Mouse (Mus musculus) kidney, adult 8-10 months (tissue): ENCODE measurements around the gene Slc27a1.

ENCODE experiments used
- DNase-seq, 2 experiments: peaks; one replicate each; pipeline ENCODE4 v3.0.0; 2022

The Slc27a1 gene

DNA sequence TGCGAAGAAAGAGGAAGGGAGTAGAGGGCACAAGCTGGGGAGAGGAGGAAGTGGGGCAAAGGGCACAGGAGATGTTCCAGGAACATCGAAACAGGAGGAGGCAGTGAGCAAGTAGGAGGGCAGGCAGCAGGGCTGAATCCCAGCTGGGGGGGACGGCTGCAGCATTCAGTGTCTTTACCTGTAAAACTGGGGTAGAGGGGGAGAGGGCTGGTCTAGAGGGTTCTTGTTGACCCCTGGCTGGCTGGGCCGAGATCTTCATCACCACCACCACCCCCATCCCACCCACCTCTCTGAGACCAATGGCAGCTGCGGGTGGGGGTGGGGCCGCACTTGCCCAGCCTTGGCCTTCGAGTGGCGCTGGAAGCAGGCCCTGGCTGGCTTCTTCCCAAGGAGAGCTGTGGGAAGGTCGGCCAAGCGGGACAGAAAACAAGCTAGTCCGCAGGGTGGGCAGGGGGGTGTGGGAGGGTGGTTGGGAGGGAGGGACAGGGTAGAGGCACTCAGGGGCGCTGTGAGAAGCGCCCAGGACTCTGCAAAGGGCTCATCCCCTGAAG is at the start of gene Slc27a1:
Gene Slc27a1 (plus strand): TSS at position 496 of the 551 bp plus-strand sequence.
- DNase-seq = peak; percentile 87 to 92

- peak; percentile 47 to 76 for DNase-seq
Observed at GRCm38 (mm10) chr8:71519037-71519825, 49.5 kb upstream of the Slc27a1 start.

DNA sequence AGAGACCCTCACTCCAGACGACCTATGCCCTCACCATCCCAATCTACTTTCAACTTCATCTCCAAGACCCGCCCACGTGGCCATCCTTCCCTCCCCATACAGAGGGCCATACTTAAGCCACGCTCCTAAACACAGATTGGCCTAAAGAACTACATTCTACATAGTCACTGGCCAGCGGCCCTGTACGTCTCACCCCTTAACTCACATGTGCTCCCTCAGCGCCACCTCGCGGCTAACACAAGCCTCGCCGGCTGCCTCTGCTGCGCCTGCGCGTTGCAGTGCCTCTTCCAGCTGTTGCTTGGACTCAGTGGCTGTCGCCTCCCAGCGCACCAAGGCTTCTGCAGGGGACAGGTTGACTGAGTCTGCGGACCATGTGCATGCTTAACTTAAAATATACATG is 47.0 kb upstream of the Slc27a1 start:
- peak; percentile 91 to 95 for DNase-seq

DNA sequence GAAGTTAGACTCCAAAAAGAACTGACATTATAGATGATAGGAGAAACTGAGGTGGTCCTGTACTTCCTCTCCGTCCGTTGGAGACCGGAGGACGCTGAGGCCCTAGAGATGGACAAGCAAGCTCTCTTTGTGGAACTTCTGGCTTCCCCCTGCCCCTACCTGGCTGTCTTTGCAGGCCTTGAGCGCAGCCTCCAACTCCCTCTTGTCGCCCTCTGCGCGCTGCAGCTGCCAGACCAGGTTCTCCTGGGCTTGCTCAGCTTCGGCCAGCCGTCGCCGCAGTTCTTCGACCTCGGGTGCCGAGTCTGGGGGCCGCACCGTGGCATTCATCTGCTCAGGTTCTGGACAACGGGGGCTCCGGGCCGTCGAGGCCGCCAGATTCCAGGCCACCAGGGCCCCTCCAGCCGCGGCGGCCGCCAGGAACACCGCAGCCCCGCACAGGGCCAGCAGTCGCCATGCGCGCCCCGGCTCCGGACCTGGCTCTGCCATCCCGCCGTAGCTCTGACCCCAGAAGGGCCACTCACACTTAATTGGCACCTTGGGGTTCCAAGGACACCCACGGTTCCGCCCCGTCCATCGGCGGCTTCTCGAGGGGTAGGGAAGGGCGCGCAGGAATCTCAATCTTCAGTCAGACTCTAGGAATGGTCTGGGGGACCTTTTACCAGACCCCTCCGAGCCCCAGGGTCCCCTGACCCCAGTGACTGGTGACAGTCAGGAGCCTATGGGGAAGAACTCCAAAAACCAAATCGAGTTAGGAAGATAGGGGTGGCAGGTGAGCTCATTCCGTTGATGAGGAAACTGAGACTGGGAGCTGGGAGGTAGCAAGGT is 43.2 kb upstream of the Slc27a1 start, which contains the start of gene Ccdc194:
Gene Ccdc194 (minus strand): TSS at position 486 of the 825 bp plus-strand sequence.
- no peak for DNase-seq

- DNase-seq = no peak
Observed at GRCm38 (mm10) chr8:71526272-71526671, 42.4 kb upstream of the Slc27a1 start.

DNA sequence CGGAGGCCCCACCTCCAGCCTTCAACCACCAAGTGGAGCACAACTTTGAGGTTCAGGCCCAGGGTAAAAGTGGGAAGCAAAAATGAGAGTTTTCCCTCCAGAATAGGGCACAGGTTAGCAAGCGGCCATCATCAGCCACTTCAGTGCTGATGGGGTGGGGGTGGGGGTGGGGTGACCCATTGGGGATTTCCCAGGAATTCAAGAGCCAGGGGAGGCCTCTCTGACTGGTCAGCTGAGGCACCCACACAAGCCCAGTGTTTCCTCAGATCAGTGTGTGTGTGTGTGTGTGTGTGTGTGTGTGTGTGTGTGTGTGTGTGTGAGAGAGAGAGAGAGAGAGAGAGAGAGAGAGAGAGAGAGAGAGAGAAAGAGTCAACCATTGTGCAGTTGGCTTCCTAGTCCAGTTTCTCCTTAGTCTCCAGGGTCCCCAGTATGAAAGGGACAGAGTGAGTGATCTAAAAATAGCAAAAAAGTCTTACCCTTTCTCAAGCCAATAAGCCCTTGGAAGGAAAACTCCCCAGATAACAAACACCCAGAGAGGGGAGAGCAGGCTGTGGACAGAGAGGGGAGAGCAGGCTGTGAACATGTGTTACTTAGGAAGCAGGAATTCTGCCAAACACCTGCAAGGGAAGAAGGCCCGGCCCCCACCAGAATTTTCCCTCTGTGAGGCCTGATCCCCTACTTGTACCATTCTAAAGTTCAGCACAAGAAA is 41.4 kb upstream of the Slc27a1 start:
- no peak for DNase-seq

DNA sequence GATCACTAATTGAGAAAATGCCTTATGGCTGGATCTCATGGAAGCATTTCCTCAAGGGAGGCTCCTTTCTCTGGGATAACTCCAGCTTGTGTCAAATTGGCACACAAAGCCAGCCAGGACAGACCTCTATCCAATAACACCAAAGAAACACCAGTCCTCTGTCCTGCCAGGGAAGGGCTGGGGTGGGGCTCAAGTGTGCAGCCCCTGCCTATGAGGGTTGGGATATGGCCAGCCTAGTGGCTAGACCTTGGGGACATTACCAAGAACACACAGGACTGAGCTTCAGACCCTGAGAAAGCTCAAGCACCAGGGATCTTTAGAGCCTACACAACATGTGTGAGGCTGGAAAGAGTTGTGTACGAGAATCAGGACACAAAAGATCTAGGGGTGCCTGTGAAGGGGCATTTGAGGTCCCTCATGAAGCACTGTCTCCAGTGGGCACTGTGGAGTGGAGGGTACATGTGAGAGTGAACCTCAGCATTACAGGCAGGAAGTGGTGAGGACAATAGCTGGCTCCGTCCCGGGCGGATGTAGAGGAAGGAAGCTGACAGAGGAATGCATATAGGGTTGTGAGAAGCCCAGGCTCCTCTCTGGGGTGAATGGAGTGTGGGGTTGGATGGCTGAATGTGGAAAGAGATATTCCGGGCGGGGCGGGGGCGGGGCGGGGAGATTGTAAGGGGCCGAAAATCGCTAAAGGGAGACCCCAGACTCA is 40.2 kb upstream of the Slc27a1 start:
- DNase-seq = peak in 1 of 2 experiments; percentile 47

- peak in 1 of 2 experiments; percentile 47 for DNase-seq
Observed at GRCm38 (mm10) chr8:71530735-71531467, 37.8 kb upstream of the Slc27a1 start.

GRCm38 (mm10) chr8:71534263-71534810 is 34.3 kb upstream of the Slc27a1 start:
- DNase-seq = no peak

DNA sequence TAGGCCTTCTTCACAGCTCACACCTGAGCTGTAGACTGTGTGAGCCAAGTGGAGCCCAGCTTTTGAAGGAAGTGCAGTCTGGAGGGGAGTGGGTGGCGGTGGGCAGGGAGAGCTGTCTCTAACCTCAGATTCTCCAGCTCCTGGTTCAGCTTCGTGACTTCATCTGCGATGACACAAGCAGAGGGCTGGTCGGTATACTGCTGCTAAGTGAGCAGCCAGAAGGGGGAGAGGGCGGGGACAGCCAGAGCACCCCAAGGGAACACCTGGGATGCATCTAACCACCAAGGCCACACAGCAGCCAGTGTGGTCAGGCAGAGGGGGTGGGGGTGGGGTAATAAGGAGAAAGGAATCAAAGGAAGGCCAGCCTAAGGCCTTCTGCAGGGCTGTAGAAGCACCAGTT is 33.0 kb upstream of the Slc27a1 start:
- DNase-seq = no peak

GRCm38 (mm10) chr8:71537028-71537867 is 31.4 kb upstream of the Slc27a1 start, which contains the start of gene Bst2:
TSS of gene Bst2 (minus strand) at chr8:71537456.
- peak; percentile 93 to 94 for DNase-seq

- DNase-seq = peak; percentile 98 to 99
Observed at GRCm38 (mm10) chr8:71542632-71543343, 25.9 kb upstream of the Slc27a1 start, which contains the start of gene Mvb12a. TSS of gene Mvb12a (plus strand) at chr8:71542922.

- DNase-seq = no peak
Observed at GRCm38 (mm10) chr8:71543755-71544154, 24.9 kb upstream of the Slc27a1 start.

DNA sequence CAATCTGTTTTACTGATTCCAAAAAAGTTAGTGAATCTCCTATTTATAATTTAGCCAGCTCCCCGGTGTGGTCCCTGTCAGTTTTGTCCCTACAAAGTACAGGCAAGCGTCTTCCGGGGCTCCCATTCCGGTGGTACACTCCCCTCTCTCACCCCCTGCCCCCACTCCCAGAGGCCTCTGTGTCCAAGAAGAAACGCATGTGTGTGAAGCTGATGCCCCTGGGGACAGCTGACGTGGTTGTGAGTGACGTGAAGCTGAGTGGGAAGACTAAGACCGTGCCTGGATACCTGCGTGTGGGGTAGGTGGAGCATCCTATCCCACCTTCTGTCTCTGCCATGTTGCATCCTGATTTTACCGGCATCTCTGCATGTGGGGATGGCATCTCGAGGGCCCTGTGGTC is 23.6 kb upstream of the Slc27a1 start:
- no peak for DNase-seq

- no peak for DNase-seq
Observed at GRCm38 (mm10) chr8:71547590-71547989, 21.1 kb upstream of the Slc27a1 start.

DNA sequence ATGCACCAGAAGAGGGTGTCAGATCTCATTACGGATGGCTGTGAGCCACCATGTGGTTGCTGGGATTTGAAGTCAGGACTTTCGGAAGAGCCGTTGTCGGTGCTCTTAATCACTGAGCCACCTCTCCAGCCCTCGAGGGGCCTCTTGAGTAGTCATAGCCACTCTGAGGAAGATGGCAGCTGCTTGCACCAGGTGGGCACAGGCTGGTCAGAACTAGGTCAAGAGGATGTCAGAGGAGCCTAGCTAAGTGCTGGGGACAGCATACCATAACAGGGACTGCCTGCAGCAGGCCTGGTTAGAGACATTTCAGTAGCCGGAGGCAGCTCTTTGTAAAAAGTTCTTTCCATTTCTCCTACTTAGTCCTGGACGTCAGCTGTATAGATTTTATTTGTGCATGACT is 17.9 kb upstream of the Slc27a1 start:
- DNase-seq = no peak

DNA sequence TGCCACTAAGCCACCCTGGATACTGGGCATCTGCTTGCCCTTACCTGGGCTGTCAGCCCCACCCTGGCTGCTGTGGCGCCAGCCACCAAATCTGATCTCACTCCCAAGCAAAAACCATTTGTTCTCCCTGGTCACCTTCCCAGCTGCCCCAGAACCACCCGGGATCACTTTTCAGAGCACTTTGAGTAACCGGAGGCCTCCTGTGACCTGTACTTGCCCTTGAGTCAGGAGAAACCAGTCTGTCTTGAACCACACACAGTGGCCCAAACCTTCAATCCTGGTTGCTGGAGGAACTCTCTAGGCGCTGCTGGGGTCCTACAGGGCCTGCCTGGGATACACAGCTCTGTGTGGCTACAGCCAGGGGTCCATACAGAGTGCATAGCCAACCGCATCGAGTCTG is 15.9 kb upstream of the Slc27a1 start:
- no peak for DNase-seq

GRCm38 (mm10) chr8:71554001-71554400 is 14.7 kb upstream of the Slc27a1 start:
- no peak for DNase-seq

DNA sequence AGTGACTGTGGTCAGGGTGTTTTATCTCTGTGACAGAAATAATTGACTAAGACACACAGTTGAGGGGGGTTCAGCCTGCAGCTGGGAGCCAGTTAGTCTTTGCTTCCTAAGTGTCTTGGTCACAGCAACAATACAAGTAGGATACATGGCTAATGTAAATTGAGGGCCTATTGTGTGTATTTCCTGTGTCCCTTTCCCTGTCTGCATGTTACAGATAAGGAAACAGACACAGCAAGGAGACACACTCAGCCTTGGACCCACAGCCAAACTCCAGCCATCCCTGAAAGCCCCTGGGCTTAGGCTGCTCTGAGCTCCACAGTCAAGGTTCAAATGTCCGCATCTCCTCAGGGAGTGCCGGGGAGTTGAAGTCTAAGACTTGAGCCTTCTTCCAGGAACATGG is 14.0 kb upstream of the Slc27a1 start:
- no peak for DNase-seq
